Mouse (Mus musculus) testis, adult 2 months (tissue): Measurements from ENCODE around the gene Lgalsl.

Experiments
- CTCF ChIP-seq: fragments of 200-500 bp; IDR thresholded peaks from 2 replicates; pipeline ENCODE4 v1.5.1; 2012; ENCODE audit warnings: low read depth, mild to moderate bottlenecking, inconsistent platforms, low read length, moderate library complexity; ENCODE audit not compliant: control insufficient read depth, insufficient read depth, insufficient replicate concordance
- POLR2A ChIP-seq: fragments of 200-500 bp; IDR thresholded peaks from 2 replicates; pipeline ENCODE4 v1.6.1; 2012; ENCODE audit warnings: low read depth, mild to moderate bottlenecking, inconsistent platforms, low read length, moderate library complexity; ENCODE audit not compliant: control insufficient read depth

DNA sequence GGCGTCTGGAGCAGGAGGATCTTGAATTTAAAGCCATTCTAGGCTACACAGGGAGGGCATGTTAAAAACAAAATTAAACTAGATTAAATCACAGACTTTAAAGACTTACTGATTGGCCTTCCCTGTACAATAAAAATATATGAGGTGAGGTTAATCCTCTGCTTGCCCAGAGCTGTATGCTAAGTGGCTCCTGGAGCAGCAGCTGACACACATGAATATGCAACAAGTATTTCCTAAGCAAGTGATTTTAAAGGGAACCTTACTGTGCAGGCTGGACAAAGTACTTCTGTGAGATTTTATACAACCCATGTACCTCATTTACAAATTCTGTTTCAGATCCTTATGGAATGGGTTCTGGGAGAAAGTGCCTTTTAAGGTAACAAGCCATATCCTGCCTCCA is 41.8 kb downstream of the Lgalsl start:
- TF ChIP-seq POLR2A (no peak), CTCF (no peak)
